Mouse (Mus musculus) adrenal gland, postnatal 14 days (tissue): Measurements from ENCODE around the gene Uqcr10. TPM values are rescaled to one million over a fixed set of nuclear protein-coding genes. Genes with fewer than 3 reads are reported as not detected.
"Not testable (repeated sequence)": the region's sequence is repeated elsewhere in the genome, so short reads cannot be mapped to it uniquely, and the experiment has no call there.

Source experiments
- DNase-seq: peaks from one replicate; pipeline ENCODE4 v3.0.0; 2021; ENCODE audit warnings: mixed read lengths
- total RNA-seq: library from RNA; stranded (reverse); gene quantifications from 2 replicates; pipeline ENCODE4 v1.2.3, GENCODE M21; 2021

The Uqcr10 gene
- total RNA-seq, 1 experiment from 2014 or later = 1,101 TPM

- DNase-seq = no peak
Observed at GRCm38 (mm10) chr11:4715596-4715995, 11.5 kb upstream of the Uqcr10 start.

GRCm38 (mm10) chr11:4714727-4715126 is 10.6 kb upstream of the Uqcr10 start:
- DNase-seq = no peak

GRCm38 (mm10) chr11:4712822-4713221 is 8.7 kb upstream of the Uqcr10 start:
- DNase-seq = no peak

- not testable (repeated sequence) for DNase-seq
Observed at GRCm38 (mm10) chr11:4710188-4710587, 6.0 kb upstream of the Uqcr10 start.

GRCm38 (mm10) chr11:4705178-4705577 is 1.0 kb upstream of the Uqcr10 start:
- no peak for DNase-seq

GRCm38 (mm10) chr11:4703688-4704071 is 462 bp downstream of the Uqcr10 start:
- DNase-seq = no peak

GRCm38 (mm10) chr11:4700726-4701125 is 3.4 kb downstream of the Uqcr10 start:
- DNase-seq = peak; percentile 51

- peak; percentile 92 for DNase-seq
Observed at GRCm38 (mm10) chr11:4697043-4697983, 6.8 kb downstream of the Uqcr10 start.

- DNase-seq = peak; percentile 55
Observed at GRCm38 (mm10) chr11:4692162-4692561, 12.0 kb downstream of the Uqcr10 start.

- peak; percentile 84 for DNase-seq
Observed at GRCm38 (mm10) chr11:4691213-4691612, 12.9 kb downstream of the Uqcr10 start.

GRCm38 (mm10) chr11:4690353-4690752 is 13.8 kb downstream of the Uqcr10 start:
- no peak for DNase-seq

GRCm38 (mm10) chr11:4688632-4689380 is 15.3 kb downstream of the Uqcr10 start:
- no peak for DNase-seq

- no peak for DNase-seq
Observed at GRCm38 (mm10) chr11:4687874-4688273, 16.3 kb downstream of the Uqcr10 start.

GRCm38 (mm10) chr11:4687027-4687426 is 17.1 kb downstream of the Uqcr10 start:
- DNase-seq = no peak

GRCm38 (mm10) chr11:4685510-4685909 is 18.6 kb downstream of the Uqcr10 start:
- no peak for DNase-seq

GRCm38 (mm10) chr11:4685071-4685470 is 19.1 kb downstream of the Uqcr10 start:
- DNase-seq = peak; percentile 69

- no peak for DNase-seq
Observed at GRCm38 (mm10) chr11:4684186-4684585, 20.0 kb downstream of the Uqcr10 start.

- DNase-seq = peak; percentile 3
Observed at GRCm38 (mm10) chr11:4683516-4683915, 20.6 kb downstream of the Uqcr10 start.

GRCm38 (mm10) chr11:4680126-4680525 is 24.0 kb downstream of the Uqcr10 start:
- DNase-seq = no peak

- no peak for DNase-seq
Observed at GRCm38 (mm10) chr11:4679441-4679832, 24.7 kb downstream of the Uqcr10 start.

GRCm38 (mm10) chr11:4678700-4679440 is 25.3 kb downstream of the Uqcr10 start:
- no peak for DNase-seq

- DNase-seq = no peak
Observed at GRCm38 (mm10) chr11:4677250-4677872, 26.8 kb downstream of the Uqcr10 start.
